Mouse (Mus musculus) kidney, adult 11 months (tissue): ENCODE measurements at regions not wholly inside any gene's neighbourhood (a gene's known extent, or its start where the extent isn't known, plus 50 kb on each side); places are given as distances from the start of the nearest gene placed in this dataset.

Source experiments
- DNase-seq: peaks from one replicate; pipeline ENCODE4 v3.0.0; 2022

DNA sequence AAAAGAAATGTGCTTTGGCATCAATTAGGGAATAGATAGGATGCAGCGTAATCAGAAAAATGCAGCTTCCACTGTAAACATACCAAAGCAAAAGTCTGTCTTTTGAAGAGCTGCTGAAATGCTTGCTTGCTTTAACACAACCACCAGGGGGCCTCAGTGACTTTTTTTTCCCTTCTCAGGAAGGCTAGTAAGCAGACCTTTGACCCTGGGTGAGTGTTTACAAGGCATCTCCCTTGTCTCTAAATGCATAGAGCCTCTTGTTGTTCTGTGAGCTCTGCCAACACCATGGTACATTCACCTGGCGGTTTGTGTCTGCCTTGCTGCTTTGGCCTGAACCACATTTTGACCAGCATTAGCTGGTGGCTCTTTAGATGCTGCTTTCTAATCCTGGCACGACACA, 191.9 kb upstream of the C9orf72 start:
- DNase-seq: peak; percentile 4

DNA sequence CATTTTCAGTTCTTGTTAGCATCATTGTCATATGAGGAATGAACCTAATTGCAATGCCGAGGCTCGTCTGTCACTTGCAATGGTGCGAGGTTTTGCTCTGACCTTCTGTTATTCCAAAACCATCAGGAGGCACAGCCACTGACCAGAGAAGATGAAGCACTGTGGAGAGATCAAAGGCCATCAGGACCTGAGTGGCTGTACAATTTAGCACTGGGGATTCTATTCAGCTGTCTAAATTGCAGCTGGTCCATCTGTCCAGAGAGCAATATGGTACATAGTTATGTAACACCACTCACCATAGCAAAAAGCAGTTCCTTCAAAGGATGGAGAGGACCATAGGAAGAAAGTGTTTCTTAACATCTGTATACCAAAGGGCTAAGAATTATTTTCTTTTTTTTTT, 187.5 kb upstream of the C9orf72 start:
- DNase-seq: no peak

DNA sequence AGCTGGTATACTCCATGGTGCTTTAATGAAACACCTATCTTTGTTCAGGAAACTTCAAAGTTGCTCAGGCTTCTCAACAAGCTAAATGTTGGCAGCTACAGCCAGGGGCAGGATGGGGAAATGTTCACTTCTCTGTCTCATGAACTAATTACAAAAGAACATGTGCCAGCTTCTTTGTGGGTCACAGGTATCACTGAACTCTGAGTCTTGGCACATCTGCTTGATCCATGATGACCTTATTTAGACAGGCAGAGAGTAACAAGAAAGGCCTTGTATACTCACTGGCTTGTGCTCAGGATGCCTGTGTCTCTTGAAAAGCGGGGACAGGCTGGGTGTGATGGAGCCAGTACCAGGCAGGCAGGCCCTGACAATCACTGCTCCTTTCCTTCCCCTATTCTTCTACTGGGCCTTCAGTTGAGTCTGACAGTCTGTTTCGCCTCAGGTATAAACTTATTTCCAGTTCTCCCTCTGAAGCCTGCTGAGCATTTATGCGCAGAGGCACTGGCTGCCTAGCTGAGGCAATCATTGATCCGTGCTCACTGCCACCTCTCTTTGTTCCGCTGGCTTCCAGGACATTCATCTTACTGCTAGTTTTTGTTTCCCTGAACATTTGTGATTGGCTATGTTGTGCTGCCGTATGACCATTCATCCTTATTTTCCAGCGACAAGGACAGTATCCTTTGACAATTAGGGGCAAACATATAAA, 179.5 kb upstream of the C9orf72 start:
- DNase-seq: no peak

DNA sequence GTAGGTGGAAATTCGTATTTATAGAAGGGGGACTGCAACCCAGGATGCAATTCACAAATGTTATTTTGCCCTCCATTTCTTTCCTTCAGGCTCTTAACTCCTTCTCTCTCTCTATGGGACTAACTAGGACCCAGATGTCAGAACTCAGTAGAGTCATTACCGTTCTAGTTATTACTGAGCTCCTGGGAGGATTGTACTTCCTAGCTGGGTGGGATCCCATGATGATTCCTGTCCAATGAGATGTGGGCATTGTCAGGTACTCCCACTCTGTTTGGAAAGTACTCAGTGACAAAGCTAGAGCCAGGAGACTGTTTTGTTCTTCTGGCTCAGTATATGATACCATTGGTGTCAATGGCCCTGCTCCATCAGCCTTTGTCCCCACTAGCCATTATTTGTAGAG, 178.1 kb upstream of the C9orf72 start:
- no peak for DNase-seq

DNA sequence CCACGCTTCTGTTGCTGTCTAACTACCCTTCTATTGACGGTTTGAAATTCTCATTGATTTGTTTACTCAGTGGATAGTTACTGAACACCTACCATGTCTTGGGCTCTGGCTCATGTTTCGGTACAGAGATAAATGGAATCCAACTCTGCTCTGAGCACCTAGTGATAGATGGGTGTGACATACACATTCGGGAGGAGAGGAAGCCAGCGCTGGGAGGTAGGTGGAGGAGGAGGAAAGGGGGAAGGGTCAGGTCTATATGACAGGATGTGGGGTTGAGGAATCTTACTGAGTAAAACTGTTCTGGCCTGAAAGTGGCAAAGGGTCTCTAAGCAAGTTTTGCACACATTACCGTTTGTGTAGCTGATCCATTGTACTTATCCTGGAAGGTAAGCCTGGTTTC, 177.6 kb upstream of the C9orf72 start:
- DNase-seq: no peak

DNA sequence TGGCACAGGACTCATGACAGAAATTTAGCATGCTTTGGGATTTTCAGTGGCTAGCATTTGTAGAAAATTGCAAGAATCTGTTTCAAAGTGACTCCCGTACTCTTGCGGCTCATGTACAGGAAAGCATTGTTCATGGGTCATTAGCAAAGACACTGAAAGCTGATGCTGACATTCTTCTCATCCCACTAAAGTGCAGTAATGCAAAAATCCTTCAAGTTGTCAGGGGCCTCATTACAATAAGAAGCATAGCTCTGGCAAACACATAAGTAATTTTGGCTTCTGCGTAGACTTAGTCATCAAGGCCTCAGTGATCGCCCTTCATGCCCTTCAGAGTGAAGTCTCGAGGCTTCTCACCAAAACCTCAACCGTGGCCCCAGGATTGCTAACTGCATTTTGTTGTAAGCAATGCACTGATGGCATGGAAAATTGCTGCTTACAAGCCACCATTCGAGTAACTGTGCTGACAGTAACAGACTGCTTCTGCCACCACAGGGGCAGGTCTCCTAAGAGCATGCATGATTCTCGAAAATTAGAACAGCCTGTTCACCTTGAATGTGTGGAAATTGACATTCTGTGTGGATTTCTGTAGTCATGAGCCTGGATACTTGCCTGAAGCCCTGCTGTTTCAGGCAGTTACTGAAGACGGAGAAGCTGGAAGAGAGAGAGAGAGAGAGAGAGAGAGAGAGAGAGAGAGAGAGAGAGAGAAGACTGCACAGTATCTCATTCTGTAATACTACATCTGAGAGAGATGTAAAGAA, 176.6 kb upstream of the C9orf72 start:
- no peak for DNase-seq

DNA sequence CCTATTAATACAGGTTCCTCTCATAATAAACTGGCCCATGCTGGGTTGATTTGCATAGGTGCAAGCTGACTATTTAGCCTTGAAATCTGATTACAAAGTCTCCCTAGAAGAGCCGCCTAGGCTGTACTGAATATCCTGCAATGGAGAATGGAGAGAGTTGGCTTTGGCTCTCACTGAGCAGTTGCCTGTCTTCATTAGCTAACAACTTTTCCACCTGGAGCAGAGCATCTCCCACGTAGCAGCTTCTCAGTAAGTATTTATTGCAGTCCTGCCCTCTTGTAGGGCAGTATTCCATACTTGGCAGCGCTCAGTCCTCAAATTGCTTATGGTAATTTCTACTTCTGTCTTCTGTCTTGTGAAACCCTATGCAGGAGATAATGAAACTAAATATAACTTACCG, 175.8 kb upstream of the C9orf72 start:
- DNase-seq: no peak

DNA sequence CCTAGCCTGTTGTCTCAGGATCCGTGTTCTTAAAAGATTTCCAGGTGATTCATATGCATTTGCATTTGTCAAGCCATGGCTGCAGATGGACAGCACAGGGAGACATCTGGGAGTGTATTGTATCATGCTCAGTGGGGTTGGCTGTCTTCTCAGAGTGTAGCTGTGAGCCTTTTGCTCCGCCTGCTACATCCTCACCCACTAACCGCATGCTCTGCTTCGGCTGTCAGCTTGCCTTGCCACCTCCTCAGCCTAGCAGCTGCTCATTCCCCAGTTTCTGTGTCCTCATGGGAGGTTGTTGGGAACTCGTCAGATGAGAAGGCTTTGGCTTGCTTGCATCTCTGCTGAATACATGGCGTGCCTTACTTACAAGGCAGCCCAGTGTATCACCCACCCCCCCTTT, 174.5 kb upstream of the C9orf72 start:
- DNase-seq: no peak

DNA sequence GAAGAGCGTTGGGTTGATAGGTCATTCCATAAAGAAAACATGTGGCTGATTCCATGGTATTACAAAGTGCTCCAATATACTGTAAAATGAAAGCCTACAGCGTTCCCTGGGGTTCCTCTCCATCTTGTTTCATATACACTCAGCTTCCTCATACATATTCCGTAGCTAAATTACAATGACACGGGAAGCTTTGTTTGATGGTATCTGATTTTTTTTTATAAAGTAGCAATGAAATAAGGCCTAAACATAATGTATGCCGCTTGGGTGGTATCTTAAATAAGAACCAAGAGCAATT, 169.6 kb upstream of the C9orf72 start:
- no peak for DNase-seq

DNA sequence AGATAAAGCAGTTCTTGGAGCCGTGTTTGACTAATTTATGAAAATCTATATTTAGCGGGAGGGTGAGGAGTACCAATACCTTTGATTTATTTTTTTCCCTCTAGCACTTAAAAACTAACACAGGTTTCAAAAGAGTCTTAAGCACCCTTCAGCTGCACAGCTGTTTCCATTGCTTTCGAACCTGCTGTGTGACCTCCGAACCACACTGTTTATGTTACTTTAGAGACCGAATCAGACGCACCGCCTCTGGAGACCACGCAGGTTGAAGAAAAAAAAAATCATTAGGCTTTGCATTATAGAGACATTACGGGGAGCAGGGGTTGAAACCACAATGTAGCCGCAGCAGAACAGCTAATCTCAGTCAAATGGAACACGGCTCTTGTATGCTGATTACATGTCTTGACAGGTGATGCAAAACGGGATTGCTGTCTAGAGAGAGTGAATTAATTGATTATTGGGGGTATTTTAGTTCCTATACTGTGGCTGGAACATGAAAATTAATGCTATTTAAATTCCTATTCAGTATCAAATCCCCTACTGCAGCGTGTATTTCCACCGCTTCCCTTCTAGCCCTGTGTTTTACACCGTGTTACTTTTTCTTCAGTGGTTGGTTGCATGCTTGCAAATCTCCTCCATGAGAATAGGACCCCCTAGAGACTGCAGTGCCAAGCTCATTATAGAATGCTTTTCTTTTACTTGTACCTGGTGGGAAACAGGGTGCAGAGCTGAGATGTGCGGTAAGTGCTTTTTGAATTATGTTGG, 169.0 kb upstream of the C9orf72 start:
- DNase-seq: no peak

DNA sequence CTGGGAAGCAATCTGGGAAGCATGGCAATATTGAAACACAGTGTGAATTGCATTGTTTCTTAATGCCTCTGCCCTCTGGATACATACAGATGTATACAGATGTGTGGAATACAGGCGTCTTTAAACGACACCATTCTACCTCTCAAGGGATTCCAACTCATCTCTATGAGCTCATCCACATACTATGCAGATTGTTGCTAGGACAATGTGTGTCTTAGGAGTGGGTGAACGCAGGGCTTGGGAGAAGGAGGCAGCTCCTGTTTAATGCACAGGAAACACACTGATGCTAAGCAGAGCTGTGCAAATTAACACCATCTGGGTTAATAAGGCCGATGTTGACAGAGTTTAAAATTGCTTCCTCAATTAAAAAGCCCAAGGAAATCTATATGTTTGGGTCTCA, 149.8 kb upstream of the C9orf72 start:
- DNase-seq: no peak

DNA sequence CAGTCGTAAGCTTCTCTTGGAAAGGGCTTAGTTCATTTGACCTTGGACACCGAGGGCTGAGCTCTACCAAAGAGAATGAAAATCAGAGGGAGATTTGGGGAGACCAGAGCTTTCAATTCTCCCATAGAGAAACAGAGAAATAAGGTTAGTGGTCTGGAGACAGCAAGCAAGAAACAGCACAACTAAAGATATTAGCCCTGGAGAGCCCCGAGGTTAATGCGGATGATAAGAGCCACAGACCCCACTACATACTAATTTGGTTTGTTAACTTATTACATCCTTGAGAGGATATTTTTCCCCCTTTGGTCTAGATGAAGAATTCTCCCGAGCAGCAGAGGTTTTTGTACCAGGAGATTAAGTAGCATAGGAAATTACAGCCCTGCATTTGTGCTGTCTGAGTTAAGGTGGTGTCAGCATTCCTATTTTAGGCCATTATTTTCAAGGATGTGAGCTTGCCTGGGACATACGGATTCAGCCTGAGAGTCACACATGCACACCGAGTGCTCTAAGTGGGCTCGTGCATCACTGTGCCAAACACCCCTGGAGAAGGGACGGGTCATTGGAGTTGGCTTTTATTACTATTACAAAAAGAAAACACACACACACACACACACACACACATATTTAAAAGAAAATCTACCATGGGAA, 147.4 kb upstream of the C9orf72 start:
- no peak for DNase-seq

DNA sequence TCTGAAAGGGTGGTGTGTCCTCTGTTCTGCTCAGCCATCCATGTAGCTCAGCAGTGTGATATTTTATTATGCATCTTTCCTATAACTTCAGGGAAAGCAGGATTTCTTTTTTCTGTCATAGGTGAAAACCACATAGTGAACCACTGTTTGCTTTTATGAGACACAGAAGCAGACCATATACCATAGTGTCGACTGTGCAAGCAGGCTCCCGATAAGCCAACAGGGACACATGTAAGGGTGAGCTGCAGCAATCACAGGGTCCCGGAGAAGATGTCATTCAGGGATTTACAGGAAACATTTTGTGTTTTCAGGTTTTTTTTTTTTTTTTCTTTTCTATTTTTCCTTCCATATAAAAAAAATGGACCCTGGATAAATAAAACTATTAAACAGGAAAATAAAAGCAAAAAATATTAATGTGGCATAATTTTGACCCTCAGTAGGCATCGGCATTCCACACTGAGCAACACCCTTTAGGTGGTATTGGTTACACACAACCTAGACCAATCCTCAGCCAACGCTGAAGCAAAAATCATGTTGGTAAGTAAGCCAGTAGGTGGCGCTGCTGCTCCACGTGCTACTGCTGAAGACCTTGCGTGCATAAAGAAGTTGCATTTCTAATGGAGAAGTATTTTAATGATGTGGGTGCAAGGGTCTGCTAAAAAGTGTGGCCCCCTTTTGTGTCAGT, 146.7 kb upstream of the C9orf72 start:
- peak; percentile 14 for DNase-seq

DNA sequence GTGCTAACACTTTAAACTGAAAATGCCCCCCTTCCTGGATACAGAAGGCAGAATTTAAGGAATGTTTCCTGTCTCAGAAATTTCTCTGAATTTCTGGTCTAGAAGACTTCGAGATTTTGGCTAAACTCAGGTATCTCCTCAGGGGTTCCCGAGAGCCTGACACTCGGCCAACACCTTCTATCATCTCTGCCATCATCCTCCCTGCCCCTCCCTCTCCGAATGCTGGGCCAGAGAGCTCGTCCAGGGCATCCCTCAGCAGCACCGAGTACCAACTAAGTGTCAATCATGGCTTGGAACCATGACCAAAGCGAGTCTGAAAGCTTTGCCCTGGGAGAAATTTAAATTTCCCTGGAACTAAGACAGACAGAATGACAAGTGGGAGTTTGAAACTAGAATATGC, 138.2 kb upstream of the C9orf72 start:
- no peak for DNase-seq

DNA sequence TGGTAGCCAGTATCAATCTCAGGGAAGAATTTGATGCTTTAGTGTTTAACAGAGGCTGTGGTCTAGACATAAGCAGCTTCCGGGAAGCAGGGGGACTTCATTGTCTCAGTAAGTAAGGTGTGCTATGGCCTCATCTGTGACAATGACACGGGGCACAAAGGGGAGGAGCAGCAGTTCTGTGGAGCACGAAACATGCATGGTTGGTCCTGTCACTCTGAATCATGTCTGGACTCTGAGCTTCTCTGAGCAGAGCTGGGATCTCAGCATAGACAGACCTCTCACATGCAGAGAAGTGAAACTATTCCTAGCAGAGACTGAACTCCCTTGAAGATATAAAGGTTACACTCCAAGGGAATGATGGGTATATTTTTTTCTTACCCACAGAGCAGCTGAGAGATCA, 136.2 kb upstream of the C9orf72 start:
- no peak for DNase-seq

DNA sequence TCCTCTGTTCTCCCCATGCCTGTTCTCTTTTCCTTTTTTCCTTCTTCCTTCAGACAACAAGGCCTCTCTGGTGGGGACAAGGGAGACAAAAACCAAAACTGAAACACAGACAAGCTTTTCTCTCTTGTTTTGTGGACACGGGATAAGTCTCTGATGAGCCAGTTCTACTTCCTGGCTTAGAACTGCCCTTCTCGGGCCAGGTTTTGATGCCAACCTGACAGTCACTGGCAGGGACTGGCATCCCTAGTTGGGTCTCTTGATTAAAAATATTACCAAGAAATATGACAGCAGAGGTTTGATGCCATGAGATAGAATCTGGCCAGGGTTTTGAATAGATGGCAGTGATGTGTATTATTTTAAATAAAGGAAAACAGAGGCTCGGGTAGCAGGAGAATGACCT, 133.4 kb upstream of the C9orf72 start:
- DNase-seq: no peak

DNA sequence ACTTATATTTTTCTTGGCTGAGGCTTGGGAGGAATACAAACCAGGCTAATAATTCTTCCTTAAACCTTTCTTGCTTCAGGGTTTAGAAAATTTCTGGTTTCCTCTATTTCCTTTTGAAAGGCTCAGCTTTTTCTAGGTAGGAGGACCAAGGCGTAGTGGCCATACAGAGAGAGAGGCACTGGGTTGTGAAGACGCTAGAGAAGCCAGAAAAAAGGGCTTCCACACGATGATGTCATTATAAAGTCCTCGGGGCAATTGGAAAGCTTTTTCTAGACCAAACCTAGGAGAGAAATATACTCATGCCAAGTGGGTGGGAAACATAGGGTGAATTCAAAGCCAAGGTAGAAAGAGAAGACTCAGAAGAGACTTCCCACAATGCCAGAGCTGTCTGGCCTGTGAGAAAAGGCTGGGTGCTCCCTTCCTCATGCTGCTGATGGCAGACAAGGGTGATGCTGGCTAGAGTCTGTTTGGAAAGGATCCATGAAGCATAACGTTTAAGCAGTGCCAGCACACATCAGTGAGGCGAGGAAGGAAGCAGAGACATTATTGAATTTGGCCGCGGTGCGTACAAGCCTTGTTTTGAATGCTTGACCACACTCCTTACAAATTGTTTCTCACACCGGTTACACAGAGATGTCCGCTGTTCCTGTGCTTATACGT, 131.1 kb upstream of the C9orf72 start:
- DNase-seq: no peak

DNA sequence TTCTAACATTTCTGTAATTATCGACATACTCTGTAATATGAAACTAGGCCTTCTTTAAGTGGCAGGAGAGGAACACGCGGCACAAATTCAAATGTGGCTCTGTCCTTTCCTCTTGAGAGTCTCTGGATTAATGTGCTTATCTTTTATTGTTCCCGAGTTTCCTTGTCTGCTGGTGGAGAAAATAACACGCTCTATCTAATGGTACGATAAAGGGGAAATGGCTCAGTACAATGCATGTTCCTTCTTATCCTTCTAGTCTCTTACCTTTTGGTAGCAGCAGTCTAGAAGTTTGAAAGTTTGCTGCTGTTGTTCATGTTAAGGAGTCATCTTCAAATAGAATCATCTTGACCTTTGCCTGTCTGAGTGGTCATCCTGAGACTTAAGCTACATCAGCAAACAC, 130.1 kb upstream of the C9orf72 start:
- no peak for DNase-seq

DNA sequence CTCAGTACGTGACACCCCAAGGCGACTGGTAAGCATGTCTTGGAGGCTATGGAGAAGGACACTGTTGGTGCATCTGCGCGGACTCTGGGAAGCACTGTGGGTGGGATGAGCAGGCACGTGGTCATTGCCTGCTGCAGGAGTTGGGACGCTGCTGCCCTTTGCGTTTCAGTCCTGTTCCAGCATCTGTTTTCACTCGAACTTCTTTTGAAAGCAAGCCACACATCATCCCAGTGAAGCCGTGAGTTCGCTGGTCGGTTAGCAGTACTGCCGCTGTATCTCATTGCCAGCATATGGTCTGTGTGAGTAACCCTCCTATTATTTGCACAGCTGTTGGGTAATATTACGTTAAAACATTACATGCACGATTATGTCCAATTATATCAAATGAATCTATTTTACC, 128.1 kb upstream of the C9orf72 start:
- no peak for DNase-seq

DNA sequence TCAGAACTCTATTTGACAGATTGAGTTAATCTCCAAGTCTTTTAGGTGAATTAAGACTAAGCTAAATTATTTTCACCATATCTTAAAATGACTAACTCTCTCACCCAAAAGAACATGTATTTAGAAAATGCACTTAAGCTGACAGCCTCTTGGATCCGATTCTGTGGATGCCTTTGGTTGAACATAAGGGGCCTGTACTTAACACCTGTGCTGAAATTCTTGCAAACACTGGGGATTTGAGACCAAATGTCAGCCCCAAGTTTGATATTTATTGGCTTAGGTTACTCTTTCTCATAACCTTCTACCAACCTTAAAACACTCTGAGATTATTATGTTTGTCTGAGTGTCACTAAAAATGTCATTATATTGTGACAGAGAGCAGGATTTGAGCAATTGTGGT, 126.6 kb upstream of the C9orf72 start:
- DNase-seq: no peak

DNA sequence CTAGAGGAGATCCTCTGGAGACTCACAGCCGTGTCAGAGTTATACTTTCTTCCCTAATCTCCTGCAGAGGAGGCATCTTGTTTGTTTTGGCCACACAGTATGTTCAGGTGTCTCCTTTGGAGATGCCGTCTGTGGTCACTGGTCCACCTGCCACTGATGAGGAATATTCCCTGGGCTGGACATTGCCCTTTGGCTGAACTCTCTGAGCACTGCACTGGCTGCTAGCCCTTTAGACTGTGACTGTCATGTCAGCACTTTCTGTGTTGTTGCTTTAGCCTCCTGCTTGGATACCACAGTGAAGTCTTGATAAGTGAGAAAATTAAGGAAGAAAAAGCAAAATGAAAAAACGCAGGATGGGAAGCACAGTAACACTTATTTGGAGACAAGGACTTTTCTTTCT, 124.5 kb upstream of the C9orf72 start:
- DNase-seq: peak; percentile 70

DNA sequence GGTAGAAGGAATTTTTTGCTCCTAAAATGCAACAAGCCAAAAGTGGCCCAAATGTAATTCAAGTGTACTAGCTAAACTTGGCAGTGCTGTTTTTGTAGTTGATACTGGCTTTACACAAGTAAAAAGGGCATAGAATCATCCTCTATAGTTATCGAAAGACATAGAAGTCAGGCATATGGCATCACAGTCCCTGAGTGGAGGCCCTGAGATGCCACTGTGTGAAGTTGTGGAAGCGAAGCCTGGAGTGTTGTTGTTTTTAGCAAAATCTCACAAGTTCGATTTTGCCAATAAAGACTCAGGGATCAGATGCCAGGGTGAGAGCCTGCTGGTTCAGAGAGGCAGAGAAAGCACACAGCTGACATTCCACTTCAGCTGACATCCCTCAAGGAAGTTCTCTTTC, 121.6 kb upstream of the C9orf72 start:
- DNase-seq: no peak

DNA sequence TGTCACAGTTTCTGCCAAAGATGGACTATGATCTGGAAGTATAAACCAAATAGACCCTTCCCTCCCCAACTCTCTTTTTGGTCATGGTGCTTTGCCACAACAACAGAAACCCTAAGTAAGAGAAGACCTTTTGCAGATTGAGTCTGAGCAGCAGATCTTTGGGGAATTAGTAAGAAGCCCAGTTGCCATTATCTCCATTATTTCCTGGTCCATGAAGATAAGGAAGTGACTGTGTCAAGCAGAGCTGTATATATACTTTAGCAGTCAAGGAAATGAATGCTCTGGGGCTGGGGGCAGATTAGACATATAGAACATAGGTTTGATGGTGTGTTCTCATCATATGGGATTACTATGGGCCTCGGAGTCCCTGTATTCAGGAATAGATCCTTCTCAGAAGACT, 117.8 kb upstream of the C9orf72 start:
- DNase-seq: no peak
